Comparison of ENCODE assay signal across 11 mouse cellular contexts in genomic region chr13:107406977-107407673, GRCm38 (mm10).
A peak's percentile ranks its signal among the peaks of the same experiment; 100 is the strongest.
DNase-seq lines count a peak whose midpoint lies in the region; ATAC-seq and TF ChIP-seq lines count a peak whose summit lies in the region.
"Had no signal": no experiment of that assay in that cellular context is flagged by ENCODE, and none has a peak within 500 bp of the region (broad histone marks: within the 10 kb centered on the region; RNA-seq: fewer than 3 reads in every experiment).

No protein-coding gene starts in this region.

- H3K9ac ChIP-seq in hindbrain, embryonic 14.5 days, result no peak overlapping the region
- H3K9ac ChIP-seq in hindbrain, embryonic 11.5 days (ENCODE audit: low read depth, low read length), result no peak overlapping the region
- H3K9ac ChIP-seq in intestine, postnatal 0 days (ENCODE audit: low read depth, low read length), result no peak overlapping the region
- H3K9ac ChIP-seq: liver, embryonic 14.5 days had no signal

- DNase-seq in hindbrain, embryonic 14.5 days (ENCODE audit: low spot score), result peak; percentile 27
- no peak for DNase-seq in hindbrain, embryonic 11.5 days (ENCODE audit: low spot score)
- DNase-seq in frontal cortex, postnatal 25 days (ENCODE audit: low spot score in 2 of 2), result peak; percentile 20 to 24
- DNase-seq in left cerebral cortex, adult 9 months (ENCODE audit: low spot score in 2 of 2), result peak; percentile 54 to 60
- DNase-seq in right cerebral cortex, postnatal 25 days, result peak; percentile 42
- no peak for DNase-seq in spleen, postnatal 4 days (ENCODE audit: low spot score in 2 of 2)
- DNase-seq in cerebellum, postnatal 36 days, result no peak
- DNase-seq: cerebellum, adult 8-10 months had no signal

- peak overlapping the region; percentile 8; the same call in 1 of the 2 replicates for H3K27ac ChIP-seq in hindbrain, embryonic 14.5 days
- H3K27ac ChIP-seq in hindbrain, embryonic 11.5 days (ENCODE audit: low read depth, low read length), result no peak overlapping the region
- H3K27ac ChIP-seq in intestine, postnatal 0 days (ENCODE audit: low read depth, low read length), result no peak overlapping the region
- H3K27ac ChIP-seq: liver, embryonic 14.5 days had no signal

- 68% methylated on average over 5 of the region's 5 CpGs for WGBS in hindbrain, embryonic 14.5 days
- 83% methylated on average over 5 of the region's 5 CpGs for WGBS in hindbrain, embryonic 11.5 days
- WGBS in intestine, postnatal 0 days, result 80% methylated on average over 5 of the region's 5 CpGs

- peak; percentile 76; the same call in 1 of the 2 replicates for ATAC-seq in hindbrain, embryonic 14.5 days (ENCODE audit: low FRiP score)
- no peak for ATAC-seq in hindbrain, embryonic 11.5 days (ENCODE audit: low FRiP score)
- ATAC-seq in intestine, postnatal 0 days, result no peak
- ATAC-seq: intestine, embryonic 16.5 days had no signal

- H3K4me3 ChIP-seq in hindbrain, embryonic 14.5 days (replicated peaks; ENCODE audit: low read length), result no peak overlapping the region
- H3K4me3 ChIP-seq in hindbrain, embryonic 11.5 days (ENCODE audit: low read depth, low read length), result no peak overlapping the region
- no peak overlapping the region for H3K4me3 ChIP-seq in intestine, postnatal 0 days (ENCODE audit: low read depth, low read length)

- no peak overlapping the region for H3K4me2 ChIP-seq in hindbrain, embryonic 14.5 days (replicated peaks)
- H3K4me2 ChIP-seq in hindbrain, embryonic 11.5 days (replicated peaks; ENCODE audit: low read depth, low read length), result no peak overlapping the region
- H3K4me2 ChIP-seq in intestine, postnatal 0 days (replicated peaks; ENCODE audit: low read depth), result no peak overlapping the region

- no peak for TF ChIP-seq CTCF in intestine, postnatal 0 days (IDR thresholded peaks at IDR 0.05; ENCODE audit: low read depth)

- no peaks in the 10 kb centered on the region for H3K9me3 ChIP-seq in hindbrain, embryonic 14.5 days (ENCODE audit: control insufficient read depth, low read length)
- H3K9me3 ChIP-seq in hindbrain, embryonic 11.5 days (ENCODE audit: control insufficient read depth, low read length), result no peaks in the 10 kb centered on the region
- H3K9me3 ChIP-seq in intestine, postnatal 0 days (ENCODE audit: control insufficient read depth), result no peaks in the 10 kb centered on the region

- H3K27me3 ChIP-seq in hindbrain, embryonic 14.5 days (ENCODE audit: control insufficient read depth, insufficient read depth, low read length), result no peaks in the 10 kb centered on the region
- no peaks in the 10 kb centered on the region for H3K27me3 ChIP-seq in hindbrain, embryonic 11.5 days (ENCODE audit: control insufficient read depth, insufficient read depth, low read length)
- no peaks in the 10 kb centered on the region for H3K27me3 ChIP-seq in intestine, postnatal 0 days (replicated peaks; ENCODE audit: control insufficient read depth, insufficient read depth, low read length)

- no peaks in the 10 kb centered on the region for H3K36me3 ChIP-seq in hindbrain, embryonic 14.5 days (replicated peaks; ENCODE audit: control insufficient read depth, insufficient read depth)
- H3K36me3 ChIP-seq in hindbrain, embryonic 11.5 days (ENCODE audit: control insufficient read depth, insufficient read depth, low read length), result no peaks in the 10 kb centered on the region
- no peaks in the 10 kb centered on the region for H3K36me3 ChIP-seq in intestine, postnatal 0 days (ENCODE audit: control insufficient read depth, insufficient read depth)

- H3K4me1 ChIP-seq in hindbrain, embryonic 14.5 days (replicated peaks; ENCODE audit: control insufficient read depth, insufficient read depth, low read length), result no peaks in the 10 kb centered on the region; the same call in 1 of the 2 replicates
- H3K4me1 ChIP-seq in hindbrain, embryonic 11.5 days (replicated peaks; ENCODE audit: control insufficient read depth, insufficient read depth, low read length), result no peaks in the 10 kb centered on the region
- no peaks in the 10 kb centered on the region for H3K4me1 ChIP-seq in intestine, postnatal 0 days (replicated peaks; ENCODE audit: control insufficient read depth, insufficient read depth, low read length)

Comparison
In these comparisons a context has a peak if more than half of its experiments do, and no peak if none do; other contexts are left out.
1. DNase-seq: peak in hindbrain, embryonic 14.5 days (single experiment), frontal cortex, postnatal 25 days (2 of 2), left cerebral cortex, adult 9 months (2 of 2) and right cerebral cortex, postnatal 25 days (single experiment); none in hindbrain, embryonic 11.5 days (single experiment), spleen, postnatal 4 days (0 of 2) and cerebellum, postnatal 36 days (0 of 2).